Mouse (Mus musculus) liver, embryonic 14.5 days (tissue): ENCODE results near the gene Rbms1. TPM values are rescaled to one million over a fixed set of nuclear protein-coding genes. Genes with fewer than 3 reads are reported as not detected.

Experiments used
- ATAC-seq: fragments of 200-750 bp; cut with Nextera tagmentation; 2 replicates; pipeline ENCODE4 v1.8.0; 2017; ENCODE audit warnings: moderate number of reproducible peaks, mild to moderate bottlenecking, moderate library complexity; ENCODE audit not compliant: insufficient read depth
- DNase-seq, 3 experiments: peaks; one replicate each; pipeline ENCODE4 v3.0.0-alpha.2; 2012 to 2013; ENCODE audit warnings: low read depth in 3 of 3, low spot score in 3 of 3
- H3K27ac ChIP-seq: fragments of 300-500 bp; sonication (generic); 2 replicates; pipeline ENCODE4 v1.5.1; 2014; ENCODE audit warnings: moderate library complexity, mild to moderate bottlenecking, control low read depth, inconsistent platforms
- H3K27me3 ChIP-seq: fragments of 300-500 bp; sonication (generic); 2 replicates; pipeline ENCODE4 v1.6.1; 2014; ENCODE audit warnings: mild to moderate bottlenecking, low read length, moderate library complexity; ENCODE audit not compliant: control insufficient read depth, insufficient read depth
- H3K36me3 ChIP-seq: fragments of 300-500 bp; sonication (generic); replicated peaks from 2 replicates; pipeline ENCODE4 v1.6.1; 2014; ENCODE audit warnings: low read depth; ENCODE audit not compliant: control insufficient read depth, insufficient read depth
- H3K4me1 ChIP-seq, 2 experiments: fragments of 200-500 bp in 1 of 2; fragments of 300-500 bp in 1 of 2; sonication (generic) in 1 of 2; replicated peaks; 2 replicates each; pipeline ENCODE4 v1.6.1; 2012 to 2014; ENCODE audit warnings: antibody characterized with exemption in 1 of 2, inconsistent platforms in 1 of 2, low read length in 1 of 2; ENCODE audit not compliant: control insufficient read depth in 2 of 2, insufficient read depth in 2 of 2
- H3K4me2 ChIP-seq: fragments of 300-500 bp; sonication (generic); 2 replicates; pipeline ENCODE4 v1.6.1; 2014; ENCODE audit warnings: low read depth, mild to moderate bottlenecking, control low read depth, moderate library complexity
- H3K4me3 ChIP-seq, 2 experiments: fragments of 200-500 bp in 1 of 2; fragments of 300-500 bp in 1 of 2; sonication (generic) in 1 of 2; 2 replicates each; pipeline ENCODE4 v1.5.1; 2012 to 2014; ENCODE audit warnings: low read depth in 2 of 2, low read length in 2 of 2, mild to moderate bottlenecking in 2 of 2, control low read depth in 1 of 2, inconsistent platforms in 1 of 2, moderate library complexity in 1 of 2; ENCODE audit not compliant: insufficient read depth in 1 of 2
- H3K9ac ChIP-seq: fragments of 300-500 bp; sonication (generic); replicated peaks from 2 replicates; pipeline ENCODE4 v1.6.1; 2014; ENCODE audit warnings: mild to moderate bottlenecking, control low read depth, moderate library complexity
- H3K9me3 ChIP-seq: fragments of 300-500 bp; sonication (generic); 2 replicates; pipeline ENCODE4 v1.6.1; 2016; ENCODE audit warnings: low read length, mixed read lengths; ENCODE audit not compliant: control insufficient read depth
- CTCF ChIP-seq: IDR thresholded peaks from 2 replicates; pipeline ENCODE4 v1.5.1; 2016; ENCODE audit warnings: antibody characterized with exemption, low read depth, control low read depth
- EP300 ChIP-seq: IDR thresholded peaks from 2 replicates; pipeline ENCODE4 v1.6.1; 2016; ENCODE audit warnings: antibody characterized with exemption, low read depth
- WGBS: fragments of 180-500 bp; shearing (Covaris S2); extraction: QIAGEN DNeasy Blood & Tissue Kit; methylation state at CpG from one replicate; pipeline ENCODE4 v1.1.7; 2014; ENCODE audit not compliant: insufficient replicate concordance; 5-methylcytosine and 5-hydroxymethylcytosine counted together
- polyA plus RNA-seq, 2 experiments: library from polyadenylated mRNA; depleted of rRNA in 1 of 2; stranded (reverse) in 1 of 2; unstranded in 1 of 2; fragments of >200 nt; fragmentation: Nextera tagmentation in 1 of 2; extraction: Ambion mirVana in 1 of 2; gene quantifications; 2 replicates each; pipeline versions ENCODE4 v1.2.1 to v1.2.3; 2012 to 2014

The Rbms1 gene
- polyA plus RNA-seq, 2 experiments = 16.8 to 31.8 TPM

DNA sequence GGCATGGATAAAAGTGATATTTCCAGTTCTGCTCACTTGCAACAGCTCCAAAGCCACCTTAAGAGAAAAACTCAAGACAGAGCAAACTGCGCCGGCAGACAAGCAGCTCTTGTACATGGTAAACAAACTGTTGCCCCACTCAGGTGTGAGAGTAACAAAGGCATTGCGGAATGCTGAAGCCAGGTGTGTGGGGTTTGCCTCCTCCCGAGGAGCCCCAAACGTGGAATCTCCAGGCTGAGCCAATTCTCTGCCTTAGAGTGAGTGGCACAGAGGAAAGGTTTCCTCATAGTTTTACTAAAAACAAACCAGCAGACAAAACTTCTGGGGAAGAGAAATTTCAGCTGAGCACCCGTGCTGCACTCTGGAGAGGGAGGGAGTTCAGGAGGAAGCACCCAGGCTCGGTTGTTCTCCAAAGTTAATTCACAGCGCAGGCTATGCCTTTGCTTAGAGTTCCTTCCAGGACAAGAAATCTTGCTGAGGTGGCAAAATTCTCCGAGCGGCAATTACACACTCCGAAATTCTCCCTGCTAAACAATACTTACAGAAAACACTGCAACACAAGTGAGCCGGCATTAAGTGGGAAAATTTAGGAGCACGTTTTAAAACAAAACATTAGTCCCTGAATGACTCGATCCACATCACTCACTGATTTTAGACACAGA lies 111.8 kb downstream of the Rbms1 start:
- Histone ChIP-seq H3K36me3 (no peaks in the 10 kb centered on the region), H3K4me2 (no peak overlapping the region), H3K27ac (no peak overlapping the region), H3K27me3 (no peaks in the 10 kb centered on the region), H3K4me1 (peaks cover 0 to 5% of the 10 kb centered on the region in 2 experiments; a peak in 2 of 4 replicates), H3K9me3 (no peaks in the 10 kb centered on the region), H3K9ac (no peak overlapping the region), H3K4me3 (no peak overlapping the region)
- TF ChIP-seq EP300 (no peak), CTCF (no peak)
- WGBS = 71% methylated on average over 14 of the region's 14 CpGs
- DNase-seq (no peak), ATAC-seq (no peak)

DNA sequence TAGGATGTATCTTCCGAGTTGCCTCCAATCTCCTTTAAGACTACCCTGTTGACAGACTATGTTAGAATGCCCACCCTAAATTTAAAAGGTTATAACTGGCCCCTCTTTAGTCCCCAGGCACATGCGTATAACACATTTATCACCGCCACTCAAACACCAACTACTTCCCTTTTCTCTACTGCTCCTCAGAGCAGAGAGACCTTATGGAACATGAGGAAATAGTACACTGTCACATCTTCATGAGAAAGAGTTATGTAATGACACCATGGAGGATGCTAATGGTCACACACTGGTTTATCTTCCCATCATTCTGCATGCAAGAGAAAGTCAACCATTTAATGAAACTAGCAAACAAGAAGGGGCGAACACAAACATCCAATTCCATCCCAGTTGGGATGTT lies 114.5 kb downstream of the Rbms1 start:
- DNase-seq (no peak), ATAC-seq (no peak)
- no peaks in the 10 kb centered on the region for H3K27me3 ChIP-seq
- WGBS = 50% methylated on average over 4 of the region's 4 CpGs
- H3K36me3 ChIP-seq = no peaks in the 10 kb centered on the region
- H3K4me1 ChIP-seq = peaks cover 10 to 11% of the 10 kb centered on the region in 2 experiments
- no peak overlapping the region for H3K9ac ChIP-seq
- TF ChIP-seq CTCF (no peak), EP300 (no peak)
- H3K9me3 ChIP-seq = no peaks in the 10 kb centered on the region
- no peak overlapping the region for H3K4me2 ChIP-seq
- no peak overlapping the region for H3K27ac ChIP-seq
- no peak overlapping the region for H3K4me3 ChIP-seq

DNA sequence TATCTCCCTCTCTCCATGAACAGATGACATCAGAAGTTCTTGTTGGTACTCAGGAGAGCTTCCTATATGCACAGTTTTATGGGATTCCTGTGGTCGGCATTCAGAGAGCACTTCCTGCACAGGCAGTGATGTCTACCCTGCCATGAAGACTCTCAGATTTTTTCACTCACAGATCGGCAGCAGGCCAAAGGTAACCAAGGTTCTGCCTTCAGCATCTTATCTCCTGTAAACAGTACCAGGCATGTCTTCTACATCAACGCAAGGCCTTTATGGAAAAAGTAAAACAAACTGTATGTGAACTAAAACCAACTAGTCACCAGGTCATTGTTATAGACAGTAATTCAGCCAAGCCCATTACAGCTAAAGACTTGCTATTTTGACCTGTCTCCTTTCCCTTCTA lies 115.0 kb downstream of the Rbms1 start:
- WGBS = 28% methylated on average over 3 of the region's 3 CpGs
- H3K27ac ChIP-seq = no peak overlapping the region
- DNase-seq = no peak
- no peaks in the 10 kb centered on the region for H3K27me3 ChIP-seq
- H3K4me2 ChIP-seq = no peak overlapping the region
- H3K9ac ChIP-seq = no peak overlapping the region
- ATAC-seq = no peak
- H3K4me3 ChIP-seq = no peak overlapping the region
- H3K36me3 ChIP-seq = no peaks in the 10 kb centered on the region
- no peaks in the 10 kb centered on the region for H3K9me3 ChIP-seq
- TF ChIP-seq EP300 = no peak
- TF ChIP-seq CTCF = no peak
- peaks cover 10 to 13% of the 10 kb centered on the region in 2 experiments for H3K4me1 ChIP-seq

DNA sequence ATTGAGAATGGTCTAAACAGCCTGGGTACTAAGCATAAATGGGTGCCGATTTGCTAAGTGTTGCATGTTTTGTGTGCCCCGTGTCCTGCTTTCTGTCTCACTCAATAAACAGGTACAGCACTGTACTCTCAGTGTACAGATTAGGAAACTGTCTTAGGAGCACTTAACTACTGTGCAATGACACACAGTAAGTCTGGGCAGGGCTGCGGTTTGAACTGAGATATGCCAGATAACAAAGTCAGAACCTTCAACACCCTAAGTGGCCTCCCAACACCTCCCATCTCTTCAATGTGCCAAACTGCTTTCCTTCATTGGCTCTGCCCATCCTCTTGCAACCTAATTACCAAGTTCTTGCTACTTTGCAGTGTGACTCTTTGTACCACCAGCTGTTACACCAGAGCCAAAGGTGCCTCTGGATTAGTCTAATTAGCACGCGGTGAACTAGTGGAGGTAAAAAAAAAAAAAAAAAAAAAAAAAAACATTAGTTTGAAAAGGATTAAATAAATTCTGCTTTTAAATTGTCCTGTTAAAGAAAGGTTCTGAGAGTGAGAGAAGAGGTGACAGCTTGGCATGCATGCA lies 117.6 kb downstream of the Rbms1 start:
- Histone ChIP-seq H3K9ac (no peak overlapping the region), H3K9me3 (no peaks in the 10 kb centered on the region), H3K27ac (no peak overlapping the region), H3K4me3 (no peak overlapping the region), H3K36me3 (no peaks in the 10 kb centered on the region; the same call in 1 of the 2 replicates), H3K27me3 (no peaks in the 10 kb centered on the region), H3K4me1 (peaks cover 10 to 15% of the 10 kb centered on the region in 2 experiments), H3K4me2 (no peak overlapping the region)
- TF ChIP-seq CTCF (no peak), EP300 (no peak)
- peak in 2 of 3 experiments; percentile 32 to 41 for DNase-seq
- WGBS = 25% methylated on average over 5 of the region's 5 CpGs
- ATAC-seq = peak; percentile 74

DNA sequence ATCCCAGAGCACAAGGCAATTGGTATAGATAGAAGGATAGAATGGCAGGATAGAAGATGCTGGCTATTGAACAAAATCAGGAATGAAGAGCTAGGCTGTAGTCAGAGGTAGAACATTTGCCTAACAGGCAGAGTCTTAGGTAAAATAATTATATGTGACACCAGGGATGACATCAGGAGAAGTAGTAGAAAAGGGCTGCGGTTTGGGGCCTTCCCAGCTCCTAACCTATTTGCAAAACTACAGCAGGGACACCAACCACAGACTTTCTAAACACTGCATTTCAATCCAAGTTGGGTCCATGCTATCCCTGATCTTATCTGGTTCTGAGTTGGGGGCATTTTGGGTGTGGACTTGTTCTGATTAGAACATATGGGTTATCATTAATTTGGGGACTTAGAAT lies 118.7 kb downstream of the Rbms1 start:
- no peak overlapping the region for H3K4me2 ChIP-seq
- H3K9ac ChIP-seq = no peak overlapping the region
- TF ChIP-seq CTCF (no peak), EP300 (no peak)
- DNase-seq (no peak), ATAC-seq (no peak)
- H3K4me1 ChIP-seq = peaks cover 10 to 18% of the 10 kb centered on the region in 2 experiments
- no peaks in the 10 kb centered on the region for H3K27me3 ChIP-seq
- H3K9me3 ChIP-seq = no peaks in the 10 kb centered on the region
- H3K4me3 ChIP-seq = no peak overlapping the region
- no peak overlapping the region for H3K27ac ChIP-seq
- no peaks in the 10 kb centered on the region; the same call in 1 of the 2 replicates for H3K36me3 ChIP-seq
- WGBS = 68% methylated on average over 1 of the region's 1 CpGs
